Mouse (Mus musculus) limb, embryonic 12.5 days (tissue): Measurements from ENCODE around the gene Fat3. TPM values are rescaled to one million over a fixed set of nuclear protein-coding genes. Genes with fewer than 3 reads are reported as not detected.

Experiments
- ATAC-seq: fragments of 200-750 bp; cut with Nextera tagmentation; 2 replicates; pipeline ENCODE4 v1.8.0; 2017; ENCODE audit warnings: low read depth, moderate TSS enrichment; ENCODE audit not compliant: insufficient number of reproducible peaks, insufficient read depth, low FRiP score, low TSS enrichment
- H3K27ac ChIP-seq: fragments of 300-500 bp; sonication (generic); 2 replicates; pipeline ENCODE4 v1.5.1; 2016; ENCODE audit warnings: mild to moderate bottlenecking, moderate library complexity
- H3K27me3 ChIP-seq: fragments of 300-500 bp; sonication (generic); 2 replicates; pipeline ENCODE4 v1.6.1; 2016; ENCODE audit warnings: mild to moderate bottlenecking, moderate library complexity
- H3K36me3 ChIP-seq: fragments of 300-500 bp; sonication (generic); 2 replicates; pipeline ENCODE4 v1.6.1; 2016; ENCODE audit warnings: mild to moderate bottlenecking, moderate library complexity
- H3K4me1 ChIP-seq: fragments of 300-500 bp; sonication (generic); replicated peaks from 2 replicates; pipeline ENCODE4 v1.6.1; 2016
- H3K4me2 ChIP-seq: fragments of 300-500 bp; sonication (generic); 2 replicates; pipeline ENCODE4 v1.6.1; 2016; ENCODE audit warnings: mild to moderate bottlenecking, moderate library complexity
- H3K4me3 ChIP-seq: fragments of 300-500 bp; sonication (generic); replicated peaks from 2 replicates; pipeline ENCODE4 v1.5.1; 2016; ENCODE audit warnings: mild to moderate bottlenecking
- H3K9ac ChIP-seq: fragments of 300-500 bp; sonication (generic); replicated peaks from 2 replicates; pipeline ENCODE4 v1.6.1; 2016; ENCODE audit warnings: mild to moderate bottlenecking, moderate library complexity
- H3K9me3 ChIP-seq: fragments of 300-500 bp; sonication (generic); 2 replicates; pipeline ENCODE4 v1.6.1; 2016; ENCODE audit warnings: mild to moderate bottlenecking, moderate library complexity
- WGBS: fragments of 180-500 bp; shearing (Covaris S2); methylation state at CpG from one replicate; pipeline ENCODE4 v1.1.7; 2016; 5-methylcytosine and 5-hydroxymethylcytosine counted together
- polyA plus RNA-seq: library from polyadenylated mRNA; unstranded; fragments of >200 nt; fragmentation: Nextera tagmentation; extraction: Ambion mirVana; gene quantifications from 2 replicates; pipeline ENCODE4 v1.2.1, GENCODE M21; 2016

Fat3 gene
- polyA plus RNA-seq, 1 experiment from 2014 or later, result 5.1 TPM

DNA sequence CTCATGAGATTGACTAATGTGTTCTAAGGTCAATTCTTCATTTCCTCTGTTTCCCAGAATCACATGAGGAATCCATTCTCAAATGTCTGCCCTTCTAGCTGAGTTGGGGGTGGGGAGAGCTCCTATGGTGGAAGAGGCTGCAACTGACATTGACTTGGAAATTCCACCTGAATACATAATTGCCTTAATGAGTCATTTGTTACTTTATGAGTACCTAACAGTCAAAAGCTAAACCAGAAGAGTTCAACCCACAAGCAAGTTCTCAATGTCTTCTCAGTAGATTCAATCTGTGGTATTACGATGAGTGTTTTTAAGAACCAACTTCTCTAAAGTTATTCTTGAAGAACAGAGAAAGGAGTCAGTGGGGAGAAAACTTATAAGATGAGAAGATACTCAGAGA lies 3.7 kb downstream of the Fat3 start:
- Histone ChIP-seq H3K4me3 (no peak overlapping the region), H3K27ac (no peak overlapping the region), H3K27me3 (0 out of 2 replicates have a peak, but pooled peaks cover 4% of the 10 kb centered on the region), H3K4me2 (no peak overlapping the region), H3K9ac (no peak overlapping the region), H3K36me3 (no peaks in the 10 kb centered on the region), H3K9me3 (no peaks in the 10 kb centered on the region), H3K4me1 (peaks cover 8% of the 10 kb centered on the region)
- WGBS, result 98% methylated on average over 1 of the region's 1 CpGs
- ATAC-seq, result no peak

GRCm38 (mm10) chr9:16496331-16496730 lies 4.8 kb downstream of the Fat3 start:
- Histone ChIP-seq H3K27me3 (0 out of 2 replicates have a peak, but pooled peaks cover 2% of the 10 kb centered on the region), H3K36me3 (no peaks in the 10 kb centered on the region)

DNA sequence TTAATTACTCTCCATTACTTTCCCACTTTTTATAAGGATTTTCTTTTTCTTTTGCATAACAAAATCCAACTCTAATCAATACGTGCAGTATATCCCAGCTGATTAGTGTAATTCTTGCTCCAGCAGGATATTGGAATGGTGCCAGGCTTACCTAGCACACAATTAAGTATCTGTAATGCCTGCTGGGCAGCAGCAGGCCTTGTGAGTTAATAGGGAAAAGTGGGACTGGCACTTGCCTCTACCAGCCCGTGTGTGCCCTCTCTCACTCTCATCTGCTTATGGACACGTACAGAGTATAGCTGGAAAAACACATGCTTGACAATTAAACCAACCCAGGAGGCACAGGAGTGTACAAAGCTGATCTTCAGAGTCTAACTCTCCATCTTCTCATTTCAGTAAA lies 11.4 kb downstream of the Fat3 start:
- no peak overlapping the region for H3K4me2 ChIP-seq
- no peak for ATAC-seq
- no peaks in the 10 kb centered on the region for H3K27me3 ChIP-seq
- H3K36me3 ChIP-seq, result no peaks in the 10 kb centered on the region
- no peak overlapping the region for H3K27ac ChIP-seq
- WGBS, result 51% methylated on average over 3 of the region's 3 CpGs
- no peaks in the 10 kb centered on the region for H3K9me3 ChIP-seq
- H3K9ac ChIP-seq, result no peak overlapping the region
- 0 out of 2 replicates have a peak, but pooled peaks cover 4% of the 10 kb centered on the region for H3K4me1 ChIP-seq
- H3K4me3 ChIP-seq, result no peak overlapping the region

More at GRCm38 (mm10) chr9:16496331-16496730, 4.8 kb downstream of the Fat3 start:
- Histone ChIP-seq H3K9me3 (no peaks in the 10 kb centered on the region), H3K9ac (no peak overlapping the region), H3K4me2 (no peak overlapping the region), H3K4me1 (peaks cover 7% of the 10 kb centered on the region), H3K27ac (no peak overlapping the region), H3K4me3 (no peak overlapping the region)
- no peak for ATAC-seq
- WGBS, result 94% methylated on average over 3 of the region's 3 CpGs

- Histone ChIP-seq H3K36me3 (no peaks in the 10 kb centered on the region), H3K9me3 (no peaks in the 10 kb centered on the region), H3K4me3 (no peak overlapping the region), H3K4me2 (no peak overlapping the region), H3K27me3 (no peaks in the 10 kb centered on the region), H3K9ac (no peak overlapping the region), H3K27ac (no peak overlapping the region), H3K4me1 (0 out of 2 replicates have a peak, but pooled peaks cover 4% of the 10 kb centered on the region)
- no peak for ATAC-seq
Measured at GRCm38 (mm10) chr9:16487565-16487964, 13.5 kb downstream of the Fat3 start.

DNA sequence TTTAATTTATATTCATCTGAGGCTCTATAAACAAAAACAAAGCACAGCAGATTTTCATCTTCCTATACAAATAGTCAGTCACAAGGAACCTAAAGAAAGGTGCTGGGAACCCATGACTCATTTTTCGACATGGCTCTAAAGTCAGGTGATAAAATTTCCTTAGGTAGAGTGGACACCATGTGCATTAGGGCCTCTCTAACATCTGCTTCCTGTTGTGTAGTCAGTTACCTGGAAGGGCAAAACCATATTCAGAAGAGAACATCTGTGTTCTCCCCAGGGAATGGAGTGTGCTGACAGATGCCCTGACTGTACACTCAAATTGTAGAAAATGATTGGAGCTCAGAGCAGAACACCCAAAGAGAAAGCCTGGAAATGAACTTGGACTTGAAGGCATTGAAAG lies 14.9 kb downstream of the Fat3 start:
- no peak for ATAC-seq
- Histone ChIP-seq H3K27ac (no peak overlapping the region), H3K4me2 (no peak overlapping the region), H3K9me3 (no peaks in the 10 kb centered on the region), H3K27me3 (no peaks in the 10 kb centered on the region), H3K4me3 (no peak overlapping the region), H3K4me1 (0 out of 2 replicates have a peak, but pooled peaks cover 4% of the 10 kb centered on the region), H3K9ac (no peak overlapping the region), H3K36me3 (no peaks in the 10 kb centered on the region)
- 71% methylated on average over 1 of the region's 1 CpGs for WGBS

DNA sequence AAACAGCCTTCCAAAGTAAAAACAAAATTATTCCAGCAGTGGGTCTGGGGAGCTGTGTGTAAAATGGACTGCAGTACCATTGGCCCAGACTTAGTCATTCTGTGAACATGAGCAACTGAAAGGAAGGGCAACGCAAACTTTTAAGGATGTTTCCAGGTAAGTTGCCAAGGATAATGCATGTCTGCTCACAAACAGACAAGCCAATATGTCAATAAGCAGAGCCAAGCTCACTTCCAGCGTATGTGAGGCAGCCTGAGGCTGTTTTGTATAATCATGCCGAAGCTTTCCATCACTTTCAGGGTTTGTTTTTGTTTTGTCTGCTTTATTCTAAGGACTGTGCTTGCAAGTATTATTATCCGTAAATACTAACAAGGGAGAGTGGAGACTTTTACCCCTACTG lies 15.9 kb downstream of the Fat3 start:
- Histone ChIP-seq H3K9ac (no peak overlapping the region), H3K27me3 (no peaks in the 10 kb centered on the region), H3K27ac (no peak overlapping the region), H3K4me3 (no peak overlapping the region), H3K4me1 (0 out of 2 replicates have a peak, but pooled peaks cover 4% of the 10 kb centered on the region), H3K4me2 (no peak overlapping the region), H3K9me3 (no peaks in the 10 kb centered on the region), H3K36me3 (no peaks in the 10 kb centered on the region)
- 59% methylated on average over 4 of the region's 4 CpGs for WGBS
- no peak for ATAC-seq

DNA sequence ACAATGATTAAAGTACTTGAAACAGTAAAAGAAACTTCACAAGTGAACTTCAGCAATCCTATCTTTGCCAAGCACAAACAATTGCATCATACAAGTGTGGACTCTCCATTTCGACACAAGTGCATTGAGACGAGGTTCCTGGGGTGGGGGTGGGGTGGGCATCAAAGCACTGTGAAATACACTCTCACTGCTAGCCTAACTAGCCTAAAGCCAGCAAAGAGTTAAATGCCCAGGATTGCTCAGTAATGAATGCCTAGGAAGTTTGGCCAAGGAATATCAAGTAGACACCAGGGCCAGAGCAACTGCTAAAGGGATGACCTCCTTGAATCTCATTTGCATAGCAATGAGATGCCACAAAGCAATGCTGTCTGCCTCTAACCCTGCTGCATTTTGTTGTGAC lies 16.3 kb downstream of the Fat3 start:
- no peaks in the 10 kb centered on the region for H3K9me3 ChIP-seq
- 0 out of 2 replicates have a peak, but pooled peaks cover 1% of the 10 kb centered on the region for H3K4me1 ChIP-seq
- ATAC-seq, result no peak
- no peak overlapping the region for H3K4me3 ChIP-seq
- no peak overlapping the region for H3K9ac ChIP-seq
- no peaks in the 10 kb centered on the region for H3K36me3 ChIP-seq
- no peak overlapping the region for H3K27ac ChIP-seq
- WGBS, result 52% methylated on average over 2 of the region's 2 CpGs
- no peaks in the 10 kb centered on the region for H3K27me3 ChIP-seq
- no peak overlapping the region for H3K4me2 ChIP-seq

GRCm38 (mm10) chr9:16461491-16461890 lies 39.6 kb downstream of the Fat3 start:
- no peak overlapping the region for H3K4me2 ChIP-seq
- H3K27ac ChIP-seq, result no peak overlapping the region
- H3K4me1 ChIP-seq, result no peaks in the 10 kb centered on the region
- H3K9me3 ChIP-seq, result no peaks in the 10 kb centered on the region
- WGBS, result 86% methylated on average over 3 of the region's 3 CpGs
- H3K4me3 ChIP-seq, result no peak overlapping the region
- ATAC-seq, result no peak
- no peak overlapping the region for H3K9ac ChIP-seq
- H3K27me3 ChIP-seq, result no peaks in the 10 kb centered on the region
- no peaks in the 10 kb centered on the region for H3K36me3 ChIP-seq

DNA sequence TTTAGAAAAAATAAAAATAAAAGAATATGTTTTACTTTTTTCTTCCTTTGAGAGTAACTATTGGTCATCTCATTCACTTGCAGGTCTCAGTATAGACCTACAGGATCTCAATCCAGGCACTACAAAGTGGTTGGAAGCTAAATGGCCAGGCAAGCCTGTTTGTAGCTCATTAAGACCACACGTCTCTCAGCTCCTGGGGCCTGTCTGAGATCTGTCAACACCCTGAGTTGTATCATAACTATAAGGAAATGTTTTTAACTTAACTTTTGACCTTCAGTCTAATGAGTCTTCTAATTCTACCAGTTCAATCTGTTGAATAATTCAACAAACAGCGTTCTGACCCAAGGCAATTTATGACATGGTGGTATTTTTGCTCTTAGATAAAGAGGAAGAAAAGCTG lies 40.5 kb downstream of the Fat3 start:
- WGBS, result 7% methylated on average over 2 of the region's 2 CpGs
- Histone ChIP-seq H3K27ac (no peak overlapping the region), H3K4me3 (no peak overlapping the region), H3K4me2 (no peak overlapping the region), H3K9me3 (no peaks in the 10 kb centered on the region), H3K36me3 (no peaks in the 10 kb centered on the region), H3K9ac (no peak overlapping the region), H3K27me3 (no peaks in the 10 kb centered on the region), H3K4me1 (no peaks in the 10 kb centered on the region)
- no peak for ATAC-seq

DNA sequence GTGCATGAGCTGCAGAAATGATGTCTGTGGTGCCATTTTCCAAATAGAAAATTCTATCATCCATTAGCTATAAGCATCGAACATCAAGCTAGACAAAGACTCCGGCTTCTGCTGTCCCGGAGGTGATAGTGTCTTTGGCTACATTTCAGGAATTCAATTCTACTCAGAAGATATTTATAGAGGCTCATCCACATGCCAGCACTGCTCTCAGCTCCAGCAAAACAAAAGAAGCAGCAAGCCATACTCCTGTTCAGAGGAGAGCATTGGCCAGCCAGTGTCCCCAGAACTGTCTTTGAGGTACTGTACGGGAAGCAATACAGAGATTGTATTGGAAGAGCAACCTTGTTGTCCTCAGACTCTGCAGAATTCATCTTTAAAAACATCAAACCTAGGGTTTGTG lies 59.2 kb downstream of the Fat3 start:
- H3K36me3 ChIP-seq, result no peaks in the 10 kb centered on the region
- H3K9me3 ChIP-seq, result no peaks in the 10 kb centered on the region
- H3K27ac ChIP-seq, result no peak overlapping the region
- H3K9ac ChIP-seq, result no peak overlapping the region
- 97% methylated on average over 4 of the region's 4 CpGs for WGBS
- H3K4me2 ChIP-seq, result no peak overlapping the region
- no peaks in the 10 kb centered on the region; the same call in 1 of the 2 replicates for H3K4me1 ChIP-seq
- H3K27me3 ChIP-seq, result no peaks in the 10 kb centered on the region
- no peak overlapping the region for H3K4me3 ChIP-seq
- no peak for ATAC-seq

- Histone ChIP-seq H3K9me3 (no peaks in the 10 kb centered on the region), H3K36me3 (no peaks in the 10 kb centered on the region), H3K27ac (no peak overlapping the region), H3K4me3 (no peak overlapping the region), H3K27me3 (no peaks in the 10 kb centered on the region), H3K4me1 (no peaks in the 10 kb centered on the region; the same call in 1 of the 2 replicates), H3K4me2 (no peak overlapping the region), H3K9ac (no peak overlapping the region)
- ATAC-seq, result no peak
- 59% methylated on average over 6 of the region's 6 CpGs for WGBS
Measured at GRCm38 (mm10) chr9:16440638-16441037, 60.4 kb downstream of the Fat3 start.

DNA sequence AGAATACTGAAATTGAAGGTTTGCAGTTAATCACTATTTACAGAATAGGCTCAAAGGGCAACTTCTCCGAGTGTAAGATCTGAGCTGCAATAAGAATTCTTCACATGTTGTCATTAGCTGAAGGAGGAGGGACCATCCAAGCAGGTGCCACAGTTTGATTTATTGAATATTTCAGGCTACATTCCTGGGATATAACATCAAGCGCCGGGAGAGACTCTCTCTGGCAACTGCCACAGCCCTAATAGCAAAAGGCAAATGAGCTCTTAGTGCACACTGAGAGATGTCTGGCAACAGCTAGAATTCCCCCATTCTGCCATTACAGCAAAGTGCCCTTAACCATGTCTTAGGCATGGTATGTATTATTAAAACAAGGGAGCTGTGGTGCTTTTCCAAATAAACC lies 61.1 kb downstream of the Fat3 start:
- Histone ChIP-seq H3K4me3 (no peak overlapping the region), H3K9me3 (no peaks in the 10 kb centered on the region), H3K27me3 (no peaks in the 10 kb centered on the region), H3K36me3 (no peaks in the 10 kb centered on the region), H3K9ac (no peak overlapping the region), H3K4me2 (no peak overlapping the region), H3K27ac (no peak overlapping the region), H3K4me1 (no peaks in the 10 kb centered on the region; the same call in 1 of the 2 replicates)
- no peak for ATAC-seq
- 52% methylated on average over 3 of the region's 3 CpGs for WGBS
